Mouse (Mus musculus): ENCODE measurements at regions not wholly inside any gene's neighbourhood (a gene's known extent, or its start where the extent isn't known, plus 50 kb on each side); places are given as distances from the start of the nearest gene placed in this dataset.

DNA sequence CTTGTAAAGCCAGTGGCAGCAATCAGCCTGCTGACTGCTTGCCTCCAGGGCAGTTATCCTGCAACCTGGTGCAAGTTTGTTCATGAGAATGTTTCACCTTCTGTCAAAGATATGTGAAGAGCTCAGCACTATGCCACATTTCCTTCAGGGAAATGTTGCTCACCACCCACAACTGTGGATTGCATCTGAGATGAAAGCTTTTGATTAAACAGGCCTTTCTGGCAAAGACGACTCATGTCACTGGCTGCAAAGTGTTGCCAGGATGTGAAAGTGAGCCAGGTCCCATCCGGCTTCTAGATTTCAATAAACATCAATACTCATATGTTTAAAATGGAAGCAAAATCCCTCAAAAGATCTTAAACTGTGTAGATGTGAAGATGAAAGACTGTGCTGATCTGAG is 2121.0 kb downstream of the Gm37988 start:
- 60% methylated on average over 2 of the region's 2 CpGs for WGBS
- ATAC-seq, result peak; percentile 51
- no peaks in the 10 kb centered on the region for H3K4me1 ChIP-seq (ENCODE audit: insufficient read depth)
- no peaks in the 10 kb centered on the region for H3K36me3 ChIP-seq (ENCODE audit: insufficient read depth)
- H3K9ac ChIP-seq, result no peak overlapping the region
- H3K27ac ChIP-seq (ENCODE audit: low read depth, low read length), result no peak overlapping the region
- H3K27me3 ChIP-seq (ENCODE audit: insufficient read depth, low read length), result no peaks in the 10 kb centered on the region
- no peaks in the 10 kb centered on the region for H3K9me3 ChIP-seq (ENCODE audit: low read length)
- TF ChIP-seq CTCF (IDR thresholded peaks at IDR 0.05; ENCODE audit: low read depth), result no peak
- H3K4me2 ChIP-seq (ENCODE audit: low read depth), result no peak overlapping the region
- peak; percentile 36 for DNase-seq
- no peak overlapping the region for H3K4me3 ChIP-seq (ENCODE audit: low read depth, low read length)

DNA sequence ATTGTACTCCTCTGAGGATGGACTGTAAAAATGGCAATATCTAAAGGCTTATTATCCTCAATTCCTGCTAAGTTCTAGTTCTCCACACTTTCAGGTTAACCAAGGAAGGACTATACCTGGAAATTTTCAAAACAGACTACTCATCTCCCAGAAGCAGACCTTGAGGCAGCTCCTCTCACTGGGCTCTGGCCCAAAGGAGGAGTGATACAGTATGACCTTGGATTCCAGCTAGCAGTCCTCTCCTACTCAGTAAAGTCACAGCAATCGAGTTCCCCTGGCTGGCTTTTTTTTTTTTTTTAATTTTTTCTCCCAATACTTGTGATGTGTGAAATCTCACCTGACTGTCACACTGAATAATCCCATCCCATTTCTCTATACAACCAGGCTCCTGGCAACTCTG is 2124.2 kb downstream of the Gm37988 start:
- Histone ChIP-seq H3K36me3 (ENCODE audit: insufficient read depth) (no peaks in the 10 kb centered on the region), H3K4me2 (ENCODE audit: low read depth) (no peak overlapping the region), H3K4me3 (ENCODE audit: low read depth, low read length) (no peak overlapping the region), H3K4me1 (ENCODE audit: insufficient read depth) (no peaks in the 10 kb centered on the region), H3K27ac (ENCODE audit: low read depth, low read length) (no peak overlapping the region), H3K27me3 (ENCODE audit: insufficient read depth, low read length) (no peaks in the 10 kb centered on the region), H3K9me3 (ENCODE audit: low read length) (no peaks in the 10 kb centered on the region), H3K9ac (no peak overlapping the region)
- no peak for ATAC-seq
- WGBS, result 34% methylated on average over 1 of the region's 1 CpGs
- DNase-seq, result no peak
- no peak for TF ChIP-seq CTCF (IDR thresholded peaks at IDR 0.05; ENCODE audit: low read depth)

DNA sequence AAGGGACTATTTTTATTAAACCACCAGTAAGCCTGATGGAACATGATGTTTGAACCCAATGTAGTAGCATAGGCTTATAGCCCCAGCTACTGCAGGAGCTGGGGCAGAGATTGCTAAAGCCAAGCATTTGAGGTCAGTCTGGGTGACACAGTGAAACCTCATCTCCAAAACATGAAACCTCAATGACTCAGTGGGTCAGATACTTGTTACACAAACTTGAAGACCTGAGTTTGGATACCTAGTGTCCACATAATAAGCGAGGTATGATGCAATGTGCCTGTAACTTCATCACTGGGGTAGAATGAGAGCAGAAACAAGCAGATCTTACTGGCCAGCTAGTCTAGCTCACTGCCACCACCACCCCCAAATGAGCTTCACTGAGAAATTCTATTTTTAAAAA is 2162.1 kb downstream of the Gm37988 start:
- H3K9ac ChIP-seq, result no peak overlapping the region
- H3K27me3 ChIP-seq (ENCODE audit: insufficient read depth, low read length), result no peaks in the 10 kb centered on the region
- ATAC-seq (no peak), DNase-seq (no peak)
- TF ChIP-seq CTCF (IDR thresholded peaks at IDR 0.05; ENCODE audit: low read depth), result no peak
- no peaks in the 10 kb centered on the region for H3K4me1 ChIP-seq (ENCODE audit: insufficient read depth)
- no peak overlapping the region for H3K4me3 ChIP-seq (ENCODE audit: low read depth, low read length)
- WGBS, result 93% methylated on average over 1 of the region's 1 CpGs
- no peak overlapping the region for H3K4me2 ChIP-seq (ENCODE audit: low read depth)
- H3K9me3 ChIP-seq (ENCODE audit: low read length), result no peaks in the 10 kb centered on the region
- no peak overlapping the region for H3K27ac ChIP-seq (ENCODE audit: low read depth, low read length)
- no peaks in the 10 kb centered on the region for H3K36me3 ChIP-seq (ENCODE audit: insufficient read depth)

DNA sequence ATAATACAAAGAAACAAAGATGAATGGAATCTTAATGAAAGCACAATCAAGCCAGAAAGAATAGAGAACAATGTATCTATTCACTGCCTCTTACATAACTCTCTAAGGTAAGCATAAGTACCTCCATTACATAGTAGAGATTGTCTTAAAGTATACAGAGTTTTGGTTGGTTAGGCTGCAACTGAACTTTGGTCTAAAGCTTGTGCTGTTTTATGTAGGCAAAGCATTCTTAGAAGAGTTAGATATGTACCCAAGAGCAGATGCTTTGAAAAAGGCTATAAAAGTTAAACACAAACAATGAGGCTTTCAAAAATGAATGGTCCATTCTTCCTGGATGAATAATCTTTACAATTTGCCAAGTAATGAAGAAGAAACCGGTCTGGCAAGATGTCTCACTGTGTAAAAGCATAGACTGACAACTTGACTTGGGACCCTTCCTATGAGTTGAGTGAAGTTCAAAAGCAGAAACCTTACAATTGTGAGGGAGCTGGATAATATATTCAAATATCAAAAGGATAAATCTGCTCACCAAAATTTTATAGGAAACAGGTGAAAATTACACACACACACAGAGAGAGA is 2166.1 kb downstream of the Gm37988 start:
- WGBS, result 36% methylated on average over 1 of the region's 1 CpGs
- DNase-seq, result no peak
- no peak for TF ChIP-seq CTCF (IDR thresholded peaks at IDR 0.05; ENCODE audit: low read depth)
- no peak overlapping the region for H3K4me3 ChIP-seq (ENCODE audit: low read depth, low read length)
- H3K9ac ChIP-seq, result no peak overlapping the region
- no peaks in the 10 kb centered on the region for H3K4me1 ChIP-seq (ENCODE audit: insufficient read depth)
- no peaks in the 10 kb centered on the region for H3K36me3 ChIP-seq (ENCODE audit: insufficient read depth)
- H3K9me3 ChIP-seq (ENCODE audit: low read length), result no peaks in the 10 kb centered on the region
- no peak for ATAC-seq
- H3K4me2 ChIP-seq (ENCODE audit: low read depth), result no peak overlapping the region
- H3K27ac ChIP-seq (ENCODE audit: low read depth, low read length), result no peak overlapping the region
- H3K27me3 ChIP-seq (ENCODE audit: insufficient read depth, low read length), result no peaks in the 10 kb centered on the region

DNA sequence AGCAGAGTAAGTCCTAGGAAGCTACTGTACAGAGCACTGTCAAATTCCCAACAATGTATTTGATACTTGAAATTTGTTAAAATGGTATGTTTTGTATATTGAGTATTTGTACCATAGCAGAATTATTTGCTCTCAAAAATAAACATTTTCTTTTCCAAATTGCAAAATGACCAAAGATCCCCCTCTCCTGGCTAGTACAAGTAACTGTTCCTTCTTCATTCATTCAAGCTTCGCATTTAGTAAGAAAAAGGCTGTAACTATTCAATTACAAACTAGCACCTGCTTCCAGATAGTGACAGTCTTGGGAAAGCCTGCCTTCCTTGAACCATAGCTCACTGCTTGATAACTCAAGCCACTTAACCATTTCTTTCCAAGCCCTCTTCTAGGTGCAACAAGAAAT is 2171.9 kb downstream of the Gm37988 start:
- no peaks in the 10 kb centered on the region for H3K27me3 ChIP-seq (ENCODE audit: insufficient read depth, low read length)
- no peak overlapping the region for H3K4me3 ChIP-seq (ENCODE audit: low read depth, low read length)
- H3K36me3 ChIP-seq (ENCODE audit: insufficient read depth), result no peaks in the 10 kb centered on the region
- ATAC-seq (no peak), DNase-seq (peak; percentile 6)
- H3K4me2 ChIP-seq (ENCODE audit: low read depth), result no peak overlapping the region
- no peak overlapping the region for H3K27ac ChIP-seq (ENCODE audit: low read depth, low read length)
- no peaks in the 10 kb centered on the region for H3K9me3 ChIP-seq (ENCODE audit: low read length)
- H3K9ac ChIP-seq, result no peak overlapping the region
- WGBS, result 61% methylated on average over 1 of the region's 1 CpGs
- peak; percentile 54 for TF ChIP-seq CTCF (IDR thresholded peaks at IDR 0.05; ENCODE audit: low read depth)
- H3K4me1 ChIP-seq (ENCODE audit: insufficient read depth), result no peaks in the 10 kb centered on the region

DNA sequence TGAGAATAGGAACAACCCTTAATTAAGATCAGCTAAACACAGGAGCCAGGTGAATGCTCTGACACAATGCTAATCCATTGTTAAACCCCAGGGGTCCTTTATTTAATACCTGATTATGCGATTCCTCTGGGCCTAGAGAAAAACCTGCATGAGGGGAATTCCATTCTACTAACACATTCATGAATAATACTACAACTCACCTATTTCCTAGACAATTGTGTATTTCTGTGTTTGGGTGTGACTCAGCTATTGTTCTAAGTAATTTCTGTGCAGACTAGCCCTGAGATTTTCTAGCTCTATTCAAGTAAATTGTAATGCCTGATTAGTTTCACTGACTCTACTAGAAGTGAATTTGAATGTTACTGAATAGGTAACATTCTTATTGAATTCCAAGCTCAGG is 2176.5 kb downstream of the Gm37988 start:
- DNase-seq, result no peak
- no peak overlapping the region for H3K27ac ChIP-seq (ENCODE audit: low read depth, low read length)
- no peak for TF ChIP-seq CTCF (IDR thresholded peaks at IDR 0.05; ENCODE audit: low read depth)
- H3K27me3 ChIP-seq (ENCODE audit: insufficient read depth, low read length), result no peaks in the 10 kb centered on the region
- H3K9ac ChIP-seq, result no peak overlapping the region
- H3K36me3 ChIP-seq (ENCODE audit: insufficient read depth), result no peaks in the 10 kb centered on the region
- ATAC-seq, result no peak
- no peaks in the 10 kb centered on the region for H3K9me3 ChIP-seq (ENCODE audit: low read length)
- no peak overlapping the region for H3K4me3 ChIP-seq (ENCODE audit: low read depth, low read length)
- 85% methylated on average over 1 of the region's 1 CpGs for WGBS
- no peak overlapping the region for H3K4me2 ChIP-seq (ENCODE audit: low read depth)
- no peaks in the 10 kb centered on the region for H3K4me1 ChIP-seq (ENCODE audit: insufficient read depth)

DNA sequence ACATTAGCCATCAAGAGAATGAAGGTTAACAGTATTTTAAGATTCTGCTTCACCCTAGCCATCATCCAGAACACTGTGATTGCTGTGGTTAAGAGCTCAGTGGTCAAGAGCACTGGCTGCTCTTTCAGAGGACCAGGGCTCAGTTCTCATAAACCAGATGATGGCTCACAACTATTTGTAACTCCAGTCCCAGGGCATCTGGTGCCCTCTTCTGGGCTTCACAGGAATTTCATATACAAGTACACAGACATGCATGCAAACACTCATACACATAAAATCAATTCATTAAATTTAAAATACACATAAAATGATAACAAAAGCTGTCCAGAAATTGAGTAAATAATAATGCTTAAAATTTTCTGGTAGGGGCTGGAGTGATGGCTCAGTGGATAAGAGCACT is 2189.9 kb downstream of the Gm37988 start:
- Histone ChIP-seq H3K27ac (ENCODE audit: low read depth, low read length) (no peak overlapping the region), H3K4me1 (ENCODE audit: insufficient read depth) (no peaks in the 10 kb centered on the region), H3K27me3 (ENCODE audit: insufficient read depth, low read length) (no peaks in the 10 kb centered on the region), H3K4me3 (ENCODE audit: low read depth, low read length) (no peak overlapping the region), H3K36me3 (ENCODE audit: insufficient read depth) (no peaks in the 10 kb centered on the region), H3K9ac (no peak overlapping the region), H3K4me2 (ENCODE audit: low read depth) (no peak overlapping the region), H3K9me3 (ENCODE audit: low read length) (no peaks in the 10 kb centered on the region)
- DNase-seq (no peak), ATAC-seq (no peak)
- no peak for TF ChIP-seq CTCF (IDR thresholded peaks at IDR 0.05; ENCODE audit: low read depth)

DNA sequence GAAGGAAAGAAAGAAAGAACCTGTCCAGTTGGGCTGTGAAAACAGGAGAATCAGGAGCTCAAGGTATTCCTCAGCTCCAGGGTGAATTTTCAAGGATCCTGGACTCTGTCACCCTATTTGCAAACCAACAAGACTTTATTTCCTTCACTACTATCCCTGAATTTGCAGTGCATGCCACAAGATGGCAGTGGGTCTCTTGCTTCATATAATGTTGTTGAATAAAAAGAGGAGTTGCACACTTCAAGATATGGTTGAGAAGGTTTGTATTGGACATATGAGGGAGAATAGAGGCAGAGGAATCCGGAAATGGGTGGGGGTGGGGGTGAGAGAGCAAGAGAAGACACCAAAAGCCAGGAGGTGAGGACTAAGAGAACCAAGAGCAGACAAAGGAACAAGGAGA is 2202.5 kb downstream of the Gm37988 start:
- no peaks in the 10 kb centered on the region for H3K27me3 ChIP-seq (ENCODE audit: insufficient read depth, low read length)
- H3K9ac ChIP-seq, result no peak overlapping the region
- H3K4me2 ChIP-seq (ENCODE audit: low read depth), result no peak overlapping the region
- 29% methylated on average over 1 of the region's 1 CpGs for WGBS
- no peaks in the 10 kb centered on the region for H3K36me3 ChIP-seq (ENCODE audit: insufficient read depth)
- ATAC-seq (peak; percentile 60), DNase-seq (peak; percentile 37)
- H3K9me3 ChIP-seq (ENCODE audit: low read length), result no peaks in the 10 kb centered on the region
- H3K4me3 ChIP-seq (ENCODE audit: low read depth, low read length), result no peak overlapping the region
- no peak overlapping the region for H3K27ac ChIP-seq (ENCODE audit: low read depth, low read length)
- TF ChIP-seq CTCF (IDR thresholded peaks at IDR 0.05; ENCODE audit: low read depth), result peak; percentile 70
- H3K4me1 ChIP-seq (ENCODE audit: insufficient read depth), result no peaks in the 10 kb centered on the region
